Mouse (Mus musculus) myocyte (in vitro differentiated cells): Measurements from ENCODE around the gene Atp1b1.

Experiments
- CEBPB ChIP-seq: IDR thresholded peaks from 2 replicates; pipeline ENCODE4 v1.6.1; 2011; ENCODE audit warnings: mild to moderate bottlenecking, moderate library complexity; ENCODE audit not compliant: poor library complexity, insufficient read depth, severe bottlenecking
- E2F4 ChIP-seq: IDR thresholded peaks from one replicate; pipeline ENCODE4 v1.6.1; 2011; ENCODE audit warnings: mild to moderate bottlenecking, control low read depth, moderate library complexity; ENCODE audit not compliant: insufficient read depth
- MAX ChIP-seq: IDR thresholded peaks from one replicate; pipeline ENCODE4 v1.6.1; 2011; ENCODE audit warnings: low read depth, mild to moderate bottlenecking, control low read depth
- MYOD1 ChIP-seq, 3 experiments: IDR thresholded peaks; one replicate each; pipeline ENCODE4 v1.6.1; 2011; ENCODE audit warnings: control low read depth in 2 of 3, low read depth in 2 of 3, mild to moderate bottlenecking in 2 of 3, moderate library complexity in 1 of 3; ENCODE audit not compliant: insufficient read length in 2 of 3, control insufficient read depth in 1 of 3
- POLR2A ChIP-seq: IDR thresholded peaks from one replicate; pipeline ENCODE4 v1.6.1; 2011; ENCODE audit warnings: low read depth, mild to moderate bottlenecking, control low read depth, moderate library complexity; ENCODE audit not compliant: insufficient read length
- POLR2AphosphoS2 ChIP-seq: IDR thresholded peaks from one replicate; pipeline ENCODE4 v1.6.1; 2011; ENCODE audit warnings: low read depth, control low read depth; ENCODE audit not compliant: insufficient read length
- REST ChIP-seq: IDR thresholded peaks from one replicate; pipeline ENCODE4 v1.6.1; 2011; ENCODE audit warnings: mild to moderate bottlenecking, control low read depth, moderate library complexity; ENCODE audit not compliant: insufficient read depth, insufficient read length
- USF1 ChIP-seq: IDR thresholded peaks from one replicate; pipeline ENCODE4 v1.6.1; 2011; ENCODE audit warnings: low read depth, mild to moderate bottlenecking, control low read depth, moderate library complexity

GRCm38 (mm10) chr1:164436749-164437148 is 21.4 kb downstream of the Atp1b1 start:
- no peak for TF ChIP-seq CEBPB
- no peak for TF ChIP-seq POLR2A
- TF ChIP-seq MYOD1 (IDR thresholded peaks at IDR 0.05; ENCODE audit: control insufficient read depth in 1 of 3, insufficient read length in 2 of 3, low read depth in 2 of 3) = no peak
- TF ChIP-seq USF1 = no peak
- no peak for TF ChIP-seq MAX
- TF ChIP-seq REST = no peak
- TF ChIP-seq POLR2AphosphoS2 = no peak
- no peak for TF ChIP-seq E2F4
